Mouse (Mus musculus): ENCODE results near the gene Wdr45b.
"Not testable (repeated sequence)": the region's sequence is repeated elsewhere in the genome, so short reads cannot be mapped to it uniquely, and the experiment has no call there.

Gene Wdr45b

GRCm38 (mm10) chr11:121354091-121354707 lies at the start of gene Wdr45b:
Gene Wdr45b, minus strand, starts transcription at chr11:121354445.
- DNase-seq (ENCODE audit: low read depth): peak; percentile 98

DNA sequence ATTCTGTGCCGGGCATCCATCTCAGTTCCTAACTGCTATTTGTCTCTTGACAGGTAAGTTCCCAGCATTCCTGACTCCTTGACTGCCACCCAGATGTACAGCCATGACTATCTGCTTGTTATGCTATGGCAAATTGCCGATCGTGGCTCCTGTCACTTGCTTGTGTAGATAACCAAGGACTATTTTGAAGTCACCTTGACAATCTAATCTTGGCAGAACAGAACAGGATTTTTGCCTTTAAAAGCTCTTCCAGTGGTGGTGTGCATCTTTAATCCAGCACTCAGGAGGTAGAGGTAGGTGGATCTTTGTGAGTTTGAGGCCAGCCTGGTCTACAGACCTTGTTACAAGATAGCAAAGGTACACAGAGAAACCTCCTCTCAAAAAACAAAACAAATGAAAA lies 38.2 kb upstream of the Wdr45b start:
- no peak for DNase-seq (ENCODE audit: low read depth)

- no peak for DNase-seq (ENCODE audit: low read depth)
These were observed 36.5 kb upstream of the Wdr45b start for GRCm38 (mm10) chr11:121390793-121391192.

- no peak for DNase-seq (ENCODE audit: low read depth)
These were observed 34.3 kb upstream of the Wdr45b start for GRCm38 (mm10) chr11:121388554-121388945.

- peak; percentile 24 for DNase-seq (ENCODE audit: low read depth)
These were observed 33.7 kb upstream of the Wdr45b start, which contains the start of gene Rab40b for GRCm38 (mm10) chr11:121387750-121388553. Gene Rab40b, minus strand, starts transcription at chr11:121388251.

GRCm38 (mm10) chr11:121380294-121380693 lies 26.0 kb upstream of the Wdr45b start:
- no peak for DNase-seq (ENCODE audit: low read depth)

GRCm38 (mm10) chr11:121378644-121379043 lies 24.4 kb upstream of the Wdr45b start:
- DNase-seq (ENCODE audit: low read depth): no peak

- DNase-seq (ENCODE audit: low read depth): no peak
These were observed 19.1 kb upstream of the Wdr45b start for GRCm38 (mm10) chr11:121373305-121373704.

DNA sequence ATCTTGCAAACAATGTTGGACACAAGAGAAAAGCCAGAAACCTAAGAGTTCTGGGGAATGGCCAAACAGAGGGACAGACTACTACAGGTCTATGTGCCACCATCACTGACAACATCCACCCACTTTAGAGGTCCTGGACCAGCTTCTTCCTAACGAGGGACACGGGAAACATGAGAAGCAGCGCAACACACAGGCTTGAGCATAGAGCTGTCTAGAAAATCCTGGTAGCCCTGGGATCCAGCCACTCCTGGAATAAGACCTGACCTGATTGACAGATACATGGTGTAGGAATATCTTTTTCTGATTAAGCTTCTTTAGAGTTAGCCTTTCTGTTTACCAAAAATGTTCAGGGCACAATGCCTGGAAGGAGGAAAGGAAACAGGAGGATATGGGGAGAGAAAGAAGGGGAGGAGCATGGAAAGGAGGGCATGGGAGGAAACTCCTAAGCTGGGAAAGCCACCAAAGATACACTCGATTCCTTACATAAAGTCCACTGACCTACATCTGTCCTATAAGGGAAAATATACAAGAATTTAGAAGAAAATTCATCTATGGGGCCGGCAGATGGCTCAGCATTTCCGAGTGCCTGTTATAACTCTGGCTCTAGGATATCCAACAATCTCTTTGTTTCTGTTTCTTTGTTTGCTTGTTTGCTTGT lies 16.2 kb upstream of the Wdr45b start:
- no peak for DNase-seq (ENCODE audit: low read depth)

DNA sequence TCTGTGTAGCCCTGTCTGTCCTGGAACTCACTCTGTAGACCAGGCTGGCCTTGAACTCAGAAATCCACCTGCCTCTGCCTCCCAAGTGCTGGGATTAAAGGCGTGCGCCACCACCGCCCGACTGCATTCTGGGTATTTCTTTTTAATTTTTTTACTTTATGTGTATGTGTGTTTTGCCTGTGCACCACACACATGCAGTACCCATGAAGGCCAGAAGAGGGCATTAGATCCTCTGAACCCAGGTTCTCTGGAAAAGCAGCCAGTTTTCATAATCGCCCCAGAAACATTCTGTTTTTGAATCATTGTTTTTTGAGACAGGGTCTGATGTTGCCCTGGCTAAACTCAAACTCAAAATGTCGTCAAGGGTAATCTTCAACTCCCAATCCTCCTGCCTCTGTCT lies 15.4 kb upstream of the Wdr45b start:
- peak; percentile 53 for DNase-seq (ENCODE audit: low read depth)

DNA sequence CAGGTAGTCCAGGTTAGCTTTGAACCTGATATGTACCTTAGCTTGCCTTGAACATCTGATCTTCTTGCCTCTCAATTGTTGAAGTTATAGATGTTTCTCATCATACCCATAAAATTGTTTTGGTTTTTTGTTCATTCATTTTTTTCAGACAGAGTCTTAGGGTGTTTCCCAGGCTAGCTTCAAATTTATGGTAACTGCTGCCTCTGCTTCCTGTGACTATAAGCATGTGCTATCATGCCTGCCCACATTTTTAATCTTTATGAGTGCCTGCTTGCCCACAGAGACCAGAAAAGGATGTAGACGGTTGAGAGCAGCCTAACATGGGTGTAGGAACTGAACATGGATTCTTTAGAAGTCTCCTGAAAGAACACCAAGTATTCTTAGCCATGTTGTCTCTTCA lies 14.5 kb upstream of the Wdr45b start:
- no peak for DNase-seq (ENCODE audit: low read depth)

DNA sequence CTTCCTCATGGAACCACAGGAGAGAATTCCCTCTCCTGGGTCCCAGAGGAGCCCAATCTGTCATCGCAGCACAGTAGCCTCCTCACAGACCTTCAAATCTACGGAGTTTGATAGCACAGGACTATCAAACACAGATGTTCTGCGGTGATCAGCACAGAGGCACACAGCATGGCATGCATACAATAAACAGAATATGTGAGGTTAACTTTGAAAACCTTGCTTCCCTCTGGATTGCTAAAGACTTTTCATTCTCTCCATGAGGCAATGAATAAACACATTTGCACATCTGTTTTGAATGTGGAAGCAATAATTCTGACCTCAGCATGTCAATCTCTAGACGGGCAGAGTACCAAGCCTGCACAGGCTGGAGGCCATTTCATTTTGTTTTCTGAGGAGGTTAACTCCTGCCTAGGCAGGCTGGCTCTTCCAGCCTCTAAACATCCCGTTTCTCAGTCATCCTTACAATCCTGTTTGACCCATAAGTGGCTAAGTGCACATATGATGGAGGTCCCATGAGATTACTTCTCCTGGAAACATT lies 13.0 kb upstream of the Wdr45b start:
- DNase-seq (ENCODE audit: low read depth): no peak

DNA sequence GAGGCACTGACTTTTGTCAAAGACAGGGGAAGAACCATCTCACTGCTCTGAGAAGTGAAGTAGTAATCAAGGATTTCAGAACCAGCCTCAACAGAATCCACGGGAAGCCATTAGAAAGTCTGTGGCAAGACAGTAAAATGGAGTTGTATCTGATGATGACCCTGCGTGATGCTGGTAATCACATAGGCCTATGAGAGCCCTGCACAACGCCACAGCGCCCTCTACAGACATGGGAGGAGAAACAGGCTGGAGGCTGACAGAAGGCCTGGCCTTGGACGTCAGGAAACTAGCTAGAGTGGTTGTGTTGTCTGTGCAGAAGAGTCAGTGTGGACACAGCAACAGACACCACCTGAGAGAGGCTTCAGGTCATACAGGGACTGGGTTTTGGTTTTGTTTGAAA lies 8.0 kb upstream of the Wdr45b start:
- peak; percentile 46 for DNase-seq (ENCODE audit: low read depth)

DNA sequence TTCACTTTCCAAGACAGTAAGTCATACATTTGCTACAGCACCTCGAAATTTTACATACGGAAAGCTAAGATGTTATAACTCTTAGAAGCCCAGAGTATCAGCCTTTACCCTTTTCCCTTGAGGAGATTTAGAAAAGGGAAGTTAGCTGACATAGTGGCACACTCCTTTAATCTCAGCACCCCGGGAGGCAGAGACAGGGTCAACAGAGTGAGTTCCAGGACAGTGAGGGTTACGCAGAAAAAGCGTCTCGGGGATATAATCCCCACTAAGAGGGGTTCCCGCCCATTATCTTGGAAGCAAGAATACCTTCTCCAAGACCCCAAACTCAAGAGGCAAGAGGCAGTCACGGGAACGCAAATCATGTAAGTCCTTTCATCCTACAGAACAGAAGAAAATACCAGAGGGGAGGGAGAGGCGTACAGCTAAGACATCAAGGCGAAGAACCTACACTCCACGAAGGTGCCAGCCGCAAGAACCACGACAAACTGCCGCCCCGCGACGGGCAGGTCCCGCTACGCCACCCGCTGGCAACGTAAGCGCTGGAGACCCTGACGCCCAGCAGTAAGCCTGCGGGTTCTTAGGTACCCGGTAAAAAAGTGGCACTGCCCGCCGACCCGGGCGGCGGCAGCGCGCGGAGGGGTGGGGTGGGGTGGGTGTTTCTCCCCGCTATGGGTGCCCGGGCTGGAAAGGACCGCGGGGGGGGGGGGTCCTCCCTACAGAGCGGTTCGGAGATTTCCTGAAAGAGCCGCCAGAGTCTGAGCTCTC lies 737 bp downstream of the Wdr45b start:
- peak; percentile 81 for DNase-seq (ENCODE audit: low read depth)

DNA sequence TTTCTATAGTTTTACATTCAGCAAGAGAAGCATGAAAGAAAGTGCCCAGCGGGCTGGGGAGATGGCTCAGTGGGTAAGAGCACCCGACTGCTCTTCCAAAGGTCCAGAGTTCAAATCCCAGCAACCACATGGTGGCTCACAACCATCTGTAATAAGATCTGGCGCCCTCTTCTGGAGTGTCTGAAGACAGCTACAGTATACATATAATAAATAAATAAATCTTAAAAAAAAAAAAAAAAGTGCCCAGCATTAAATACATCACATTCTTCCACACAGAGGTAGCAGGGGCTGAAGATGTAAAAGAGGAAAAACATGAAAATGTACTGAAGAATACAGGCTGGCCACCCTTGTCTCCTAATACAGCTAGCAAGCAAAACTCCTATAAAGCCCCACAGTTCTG lies 5.5 kb downstream of the Wdr45b start:
- DNase-seq (ENCODE audit: low read depth): not testable (repeated sequence)

GRCm38 (mm10) chr11:121348166-121348565 lies 6.1 kb downstream of the Wdr45b start:
- DNase-seq (ENCODE audit: low read depth): no peak

- DNase-seq (ENCODE audit: low read depth): no peak
These were observed 7.2 kb downstream of the Wdr45b start for GRCm38 (mm10) chr11:121347036-121347435.

- DNase-seq (ENCODE audit: low read depth): not testable (repeated sequence)
These were observed 11.8 kb downstream of the Wdr45b start for GRCm38 (mm10) chr11:121342423-121342822.

GRCm38 (mm10) chr11:121340287-121340686 lies 14.0 kb downstream of the Wdr45b start:
- DNase-seq (ENCODE audit: low read depth): no peak

DNA sequence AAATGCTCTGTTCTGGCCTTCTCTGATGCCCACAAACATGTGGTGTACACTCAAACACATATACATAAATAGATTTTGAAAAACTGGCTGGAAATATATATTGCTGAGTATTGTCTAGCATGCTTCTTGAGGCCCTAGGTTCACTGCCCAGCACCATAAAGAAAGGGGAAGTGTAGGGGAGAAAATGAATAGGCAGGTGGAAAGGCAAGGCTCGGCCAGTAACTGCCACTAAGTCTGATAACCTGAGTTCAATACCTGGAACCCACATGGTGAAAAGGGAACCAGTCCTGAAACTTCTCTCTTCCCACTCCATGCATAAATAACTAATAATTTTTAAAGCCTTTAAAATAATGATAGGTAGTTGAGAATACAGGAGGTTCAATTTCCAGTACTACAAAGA lies 14.6 kb downstream of the Wdr45b start:
- DNase-seq (ENCODE audit: low read depth): no peak

DNA sequence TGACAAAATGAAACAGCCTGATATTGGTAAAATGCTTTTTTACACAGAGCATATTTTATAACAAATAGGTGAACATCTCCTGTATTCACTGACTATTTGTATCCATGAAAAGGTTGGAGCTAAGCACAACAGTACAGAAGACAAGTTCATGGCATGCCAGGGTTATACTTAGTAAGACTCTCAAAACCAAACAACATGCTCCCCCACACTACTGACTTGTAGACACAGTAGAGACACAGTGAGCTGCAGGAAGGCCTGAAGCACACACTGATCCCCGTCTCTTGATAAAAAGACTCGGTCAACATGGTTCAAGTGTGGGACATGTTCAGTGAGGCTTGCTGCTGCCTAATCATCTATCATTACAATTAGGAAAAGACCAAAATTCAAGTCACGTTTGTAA lies 22.6 kb downstream of the Wdr45b start:
- no peak for DNase-seq (ENCODE audit: low read depth)

DNA sequence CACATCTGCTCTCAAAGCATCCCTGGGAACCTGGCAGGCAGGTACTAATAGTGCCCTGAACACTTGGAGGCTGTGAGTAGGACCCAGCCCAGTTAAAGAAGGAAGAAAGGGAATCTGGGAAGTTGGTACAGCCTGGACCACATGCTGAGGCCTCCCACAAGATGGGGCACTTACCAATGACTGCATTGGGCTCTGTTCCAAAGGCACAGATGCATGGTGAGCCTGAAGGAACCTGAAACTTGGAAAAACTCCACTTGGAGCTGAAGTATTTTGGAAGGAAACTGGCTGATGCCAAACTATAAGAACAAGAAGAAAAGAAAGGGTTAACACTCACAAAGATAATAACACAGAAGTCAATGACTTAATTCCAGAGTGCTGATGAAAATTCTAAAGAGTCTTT lies 25.6 kb downstream of the Wdr45b start:
- no peak for DNase-seq (ENCODE audit: low read depth)

All from naive thymus-derived CD4-positive, alpha-beta T cell, adult 2 months (primary cell).